In genomic region chr1:182086759-182087158, GRCm38 (mm10) we compare ENCODE assay signal across 9 mouse cellular contexts. TPM values are rescaled to one million over a fixed set of nuclear protein-coding genes. Genes with fewer than 3 reads are reported as not detected.
DNase-seq lines count a peak whose midpoint lies in the region; ATAC-seq and TF ChIP-seq lines count a peak whose summit lies in the region.
"Had no signal": no experiment of that assay in that cellular context is flagged by ENCODE, and none has a peak within 500 bp of the region (broad histone marks: within the 10 kb centered on the region; RNA-seq: fewer than 3 reads in every experiment).

No protein-coding gene starts in this region.

- TF ChIP-seq EP300 in stomach, postnatal 0 days (optimal IDR thresholded peaks at IDR 0.05), result no peak

- intact Hi-C loops in left cerebral cortex, adult 2 months (cut with DNase I), result loop anchor here (2.0 kb wide), 1 partner anchor 66 kb away; no protein-coding TSS in a partner anchor

- no peak for TF ChIP-seq CTCF in left cerebral cortex, adult 2 months (IDR thresholded peaks at IDR 0.05)
- TF ChIP-seq CTCF in stomach, postnatal 0 days (IDR thresholded peaks at IDR 0.05; ENCODE audit: low read depth), result no peak

- no peaks in the 10 kb centered on the region for H3K9me3 ChIP-seq in forebrain, embryonic 13.5 days (replicated peaks)
- no peaks in the 10 kb centered on the region for H3K9me3 ChIP-seq in forebrain, embryonic 10.5 days
- no peaks in the 10 kb centered on the region for H3K9me3 ChIP-seq in stomach, postnatal 0 days (ENCODE audit: control insufficient read depth, low read length)

- H3K27ac ChIP-seq in forebrain, embryonic 13.5 days, result no peak overlapping the region
- no peak overlapping the region for H3K27ac ChIP-seq in forebrain, embryonic 10.5 days
- peak overlapping the region; percentile 32; the same call in 1 of the 2 replicates for H3K27ac ChIP-seq in left cerebral cortex, adult 2 months
- H3K27ac ChIP-seq in stomach, postnatal 0 days (replicated peaks), result peak overlapping the region; percentile 53

- ATAC-seq in forebrain, embryonic 13.5 days, result peak; percentile 62
- ATAC-seq in stomach, postnatal 0 days (ENCODE audit: low FRiP score, low TSS enrichment), result no peak
- ATAC-seq: activated CD4-positive, CD25-positive, alpha-beta regulatory T cell, adult 4 months had no signal

- H3K4me3 ChIP-seq in forebrain, embryonic 13.5 days, result no peak overlapping the region
- H3K4me3 ChIP-seq in forebrain, embryonic 10.5 days, result no peak overlapping the region
- no peak overlapping the region for H3K4me3 ChIP-seq in left cerebral cortex, adult 2 months
- H3K4me3 ChIP-seq in stomach, postnatal 0 days (ENCODE audit: low read depth, low read length), result no peak overlapping the region

- no peaks in the 10 kb centered on the region for H3K36me3 ChIP-seq in forebrain, embryonic 13.5 days (ENCODE audit: poor library complexity, severe bottlenecking)
- no peaks in the 10 kb centered on the region for H3K36me3 ChIP-seq in forebrain, embryonic 10.5 days (replicated peaks)
- H3K36me3 ChIP-seq in stomach, postnatal 0 days (ENCODE audit: control insufficient read depth, insufficient read depth, low read length), result no peaks in the 10 kb centered on the region

- no peak overlapping the region for H3K4me2 ChIP-seq in forebrain, embryonic 13.5 days
- H3K4me2 ChIP-seq in stomach, postnatal 0 days (replicated peaks; ENCODE audit: low read depth), result no peak overlapping the region

- 23% methylated on average over 7 of the region's 7 CpGs for WGBS in forebrain, embryonic 13.5 days
- WGBS in forebrain, embryonic 10.5 days, result 55% methylated on average over 7 of the region's 7 CpGs
- 26% methylated on average over 7 of the region's 7 CpGs for WGBS in stomach, postnatal 0 days

- peaks cover 48% of the 10 kb centered on the region for H3K4me1 ChIP-seq in forebrain, embryonic 13.5 days
- peaks cover 56% of the 10 kb centered on the region for H3K4me1 ChIP-seq in forebrain, embryonic 10.5 days
- peaks cover 20% of the 10 kb centered on the region for H3K4me1 ChIP-seq in stomach, postnatal 0 days (replicated peaks; ENCODE audit: control insufficient read depth, insufficient read depth)

- DNase-seq in forebrain, embryonic 10.5 days (ENCODE audit: extremely low spot score, low spot score), result no peak
- DNase-seq in urinary bladder, postnatal 25 days (ENCODE audit: low spot score), result peak; percentile 4
- no peak for DNase-seq in urinary bladder, adult 18-20 months (ENCODE audit: low spot score in 2 of 2)
- DNase-seq in left cerebral cortex, adult 2 months (ENCODE audit: extremely low spot score in 1 of 2, low spot score in 2 of 2), result peak; percentile 29 to 63
- DNase-seq in stomach, postnatal 0 days (ENCODE audit: low spot score), result no peak
- DNase-seq in adrenal gland, postnatal 14 days, result no peak
- no peak for DNase-seq in embryo, embryonic 9.5 days (ENCODE audit: extremely low spot score)

- H3K9ac ChIP-seq in forebrain, embryonic 13.5 days, result no peak overlapping the region
- H3K9ac ChIP-seq in stomach, postnatal 0 days (ENCODE audit: low read length), result no peak overlapping the region

- H3K27me3 ChIP-seq in forebrain, embryonic 13.5 days, result no peaks in the 10 kb centered on the region
- no peaks in the 10 kb centered on the region for H3K27me3 ChIP-seq in forebrain, embryonic 10.5 days (ENCODE audit: poor library complexity, severe bottlenecking)
- H3K27me3 ChIP-seq in stomach, postnatal 0 days (ENCODE audit: control insufficient read depth, insufficient read depth, low read length), result no peaks in the 10 kb centered on the region

RNA-seq across cellular contexts. Expression of gene Srp9, which starts 37.8 kb away (rescaled TPM):
- 139 and 150 TPM in 2 replicates for polyA plus RNA-seq in forebrain, embryonic 13.5 days (2015; fragmentation: Nextera tagmentation; extraction: Ambion mirVana)
- 157 and 159 TPM in 2 replicates for polyA plus RNA-seq in forebrain, embryonic 10.5 days (2016; fragmentation: Nextera tagmentation; extraction: Ambion mirVana)
- 10 to 100 TPM; 64.5 to 67.1 TPM for total RNA-seq in left cerebral cortex, adult 2 months (2021)
- 206 and 215 TPM in 2 replicates for polyA plus RNA-seq in stomach, postnatal 0 days (2015; fragmentation: Nextera tagmentation; extraction: Ambion mirVana)
- total RNA-seq in adrenal gland, postnatal 14 days (2021), result 48.0 and 56.0 TPM in 2 replicates

Comparison
In these comparisons a context has a peak if more than half of its experiments do, and no peak if none do; other contexts are left out.
1. DNase-seq: peak in urinary bladder, postnatal 25 days (single experiment) and left cerebral cortex, adult 2 months (2 of 2); none in forebrain, embryonic 10.5 days (single experiment), urinary bladder, adult 18-20 months (0 of 2), stomach, postnatal 0 days (single experiment), adrenal gland, postnatal 14 days (single experiment) and embryo, embryonic 9.5 days (single experiment).
2. H3K27ac ChIP-seq: peak in left cerebral cortex, adult 2 months (single experiment) and stomach, postnatal 0 days (single experiment); none in forebrain, embryonic 13.5 days (single experiment) and forebrain, embryonic 10.5 days (single experiment).